Mouse (Mus musculus) Patski (cell line): ENCODE results near the gene Atp1b2. TPM values are rescaled to one million over a fixed set of nuclear protein-coding genes. Genes with fewer than 3 reads are reported as not detected.
"Not testable (repeated sequence)": the region's sequence is repeated elsewhere in the genome, so short reads cannot be mapped to it uniquely, and the experiment has no call there.

Experiments
- ATAC-seq: fragments of 100-300 bp; one replicate; pipeline ENCODE4 v1.8.0; 2021
- CTCF ChIA-PET: fragments of 350-600 bp; sonication (Branson Sonifier 250); formaldehyde crosslinking; loops from one replicate; lab custom pipeline; 2022; ENCODE audit warnings: inconsistent platforms; lab: Charles Lee
- POLR2A ChIA-PET: fragments of 350-600 bp; sonication (Branson Sonifier 250); formaldehyde crosslinking; loops from one replicate; lab custom pipeline; 2022; ENCODE audit warnings: antibody characterized with exemption, inconsistent platforms; lab: Charles Lee
- DNase-seq: peaks from one replicate; pipeline ENCODE4 v3.0.0-alpha.2; 2011; ENCODE audit warnings: low read depth, low spot score
- H3K27me3 ChIP-seq: fragments of 371-371 bp; one replicate; pipeline ENCODE4 v1.5.1; 2021
- CTCF ChIP-seq: fragments of 100-300 bp; IDR thresholded peaks from one replicate; pipeline ENCODE4 v1.5.1; 2021
- in situ Hi-C: fragments of 300-500 bp; cut with MboI; formaldehyde crosslinking; loops from 3 replicates; pipeline ENCODE4 v1.11.1; 2018; ENCODE audit warnings: low pct_unique_long_range_greater_than_20kb, mixed read lengths
- polyA plus RNA-seq: library from polyadenylated mRNA; unstranded; gene quantifications from one replicate; pipeline ENCODE4 v1.2.3, GENCODE M21; 2021

Atp1b2 gene
- polyA plus RNA-seq, result 0.80 TPM

DNA sequence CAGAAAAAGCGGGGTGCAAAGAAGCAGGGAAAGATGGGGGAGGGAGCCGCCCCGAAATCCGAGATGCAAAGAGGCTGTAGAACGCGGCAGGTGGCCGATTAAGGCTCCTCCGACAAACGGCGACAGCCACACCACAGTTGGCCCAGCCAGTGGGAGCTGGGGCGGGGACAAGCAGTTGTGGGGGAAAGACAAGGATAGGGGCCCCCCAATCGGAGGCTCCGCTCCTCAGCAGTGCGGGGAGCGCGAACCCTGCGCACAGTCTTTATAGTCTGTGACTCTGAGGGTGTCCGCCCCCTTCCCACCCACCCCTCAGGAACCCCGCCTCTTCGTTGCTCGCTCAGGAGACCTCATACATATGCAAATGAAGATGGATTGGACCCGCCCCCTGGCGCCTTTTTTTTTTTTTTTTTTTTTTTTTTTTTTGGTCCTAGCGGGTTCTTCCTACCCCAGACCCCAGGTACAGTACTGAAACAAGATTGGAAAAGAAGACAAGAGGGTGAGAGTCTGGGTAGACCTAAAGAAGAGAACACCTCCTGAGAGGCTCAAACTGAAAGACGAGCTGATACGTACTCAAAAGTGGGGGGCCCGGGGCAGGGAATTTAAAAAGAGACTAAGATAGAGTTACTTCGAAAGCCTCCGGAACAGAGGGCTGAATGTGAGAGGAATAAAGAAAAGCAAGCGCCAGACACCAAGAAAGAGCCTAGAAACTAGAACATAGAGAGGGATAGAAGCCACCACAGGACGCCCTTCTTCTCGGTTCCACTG lies at the start of gene Atp1b2:
Gene Atp1b2, minus strand, starts transcription at position 217 of the 765 bp plus-strand sequence.
- ChIA-PET POLR2A (interaction anchor here (0.6 kb wide), 1 partner anchor 129 kb away, joined by 4 read pairs; no protein-coding TSS in a partner anchor), CTCF (no interaction called here)
- H3K27me3 ChIP-seq, result peaks cover 34% of the 10 kb centered on the region
- in situ Hi-C loops, result no loop called here
- DNase-seq (no peak), ATAC-seq (no peak)
- TF ChIP-seq CTCF, result no peak

DNA sequence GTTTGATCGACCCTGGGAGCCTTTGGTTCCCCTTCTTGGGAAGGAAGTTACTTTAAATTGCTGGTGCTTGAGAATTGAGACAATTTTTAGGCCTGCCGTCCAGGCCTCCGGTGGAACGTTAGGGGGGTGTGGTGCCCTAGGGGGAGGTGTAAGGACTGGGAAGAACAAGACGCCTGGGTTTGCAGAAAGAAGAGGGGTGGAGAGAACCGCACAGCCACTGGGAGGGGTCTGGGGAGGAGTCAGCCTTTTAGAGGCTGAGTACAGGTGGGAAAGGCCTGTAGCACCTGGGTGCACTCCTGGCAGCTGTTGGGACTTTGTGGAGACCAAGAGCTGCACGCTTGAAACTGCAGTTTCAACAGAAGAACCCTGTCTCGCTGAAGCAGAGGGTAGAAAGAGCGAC lies 49.0 kb upstream of the Atp1b2 start:
- DNase-seq (no peak), ATAC-seq (no peak)
- no peaks in the 10 kb centered on the region for H3K27me3 ChIP-seq
- ChIA-PET POLR2A (interaction anchor here (1.4 kb wide), 1 partner anchor 14 kb away, joined by 4 read pairs; no protein-coding TSS in a partner anchor), CTCF (interaction anchor here (3.1 kb wide), 1 partner anchor 21 kb away, joined by 20 read pairs; the partner anchor contains the start of gene Fxr2)
- no peak for TF ChIP-seq CTCF
- in situ Hi-C loops, result loop anchor here (5.0 kb wide), 1 partner anchor 87 kb away; no protein-coding TSS in a partner anchor

DNA sequence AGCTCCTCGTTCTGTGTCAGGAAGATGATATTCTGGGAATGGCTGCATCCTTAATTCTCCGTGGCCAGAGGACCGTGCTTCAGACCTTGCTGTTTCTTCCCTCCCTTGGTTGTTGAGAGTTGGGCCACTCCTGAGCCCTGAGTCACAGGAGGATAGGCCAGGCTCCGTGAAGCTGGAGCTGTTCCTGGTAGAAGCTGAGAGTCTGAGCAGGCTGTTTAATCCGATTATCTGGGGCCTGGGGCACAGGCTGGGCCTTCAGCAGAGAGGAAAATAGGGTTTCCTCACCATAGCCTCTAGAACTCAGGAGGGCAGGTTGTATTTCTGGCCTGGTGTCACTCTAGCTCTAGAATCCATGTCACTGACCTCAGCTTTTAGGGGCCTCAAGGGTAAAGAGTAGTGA lies 47.7 kb upstream of the Atp1b2 start:
- no peaks in the 10 kb centered on the region for H3K27me3 ChIP-seq
- ChIA-PET CTCF (interaction anchor here (1.0 to 1.1 kb wide), 2 partner anchors 10 to 56 kb away, joined by 3 to 5 read pairs; no protein-coding TSS in a partner anchor), POLR2A (interaction anchor here (1.4 to 1.8 kb wide), 2 partner anchors 13 to 20 kb away, joined by 4 read pairs; no protein-coding TSS in a partner anchor)
- TF ChIP-seq CTCF, result no peak
- no peak for DNase-seq
- in situ Hi-C loops, result no loop called here
- no peak for ATAC-seq

DNA sequence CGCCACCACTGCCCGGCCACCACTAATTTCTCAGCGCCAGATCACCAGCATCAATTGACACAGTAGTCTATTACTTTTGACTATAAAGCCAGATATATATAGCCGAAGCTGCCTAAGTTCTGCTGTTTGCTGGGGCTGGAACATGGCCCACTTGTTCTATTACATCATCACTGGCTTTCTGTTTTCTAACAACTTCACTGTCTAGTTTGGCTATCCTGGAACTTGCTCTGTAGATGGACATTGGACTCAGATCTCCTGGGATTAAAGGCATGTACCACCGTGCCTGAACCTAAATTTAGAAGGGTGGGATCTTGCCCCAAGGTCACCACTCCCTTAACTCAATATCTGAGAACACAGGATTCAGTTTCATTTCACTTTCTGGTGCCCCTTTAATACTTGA lies 40.1 kb upstream of the Atp1b2 start:
- ChIA-PET CTCF (no interaction called here), POLR2A (no interaction called here)
- no peak for TF ChIP-seq CTCF
- in situ Hi-C loops, result no loop called here
- DNase-seq (no peak), ATAC-seq (no peak)
- no peaks in the 10 kb centered on the region for H3K27me3 ChIP-seq

DNA sequence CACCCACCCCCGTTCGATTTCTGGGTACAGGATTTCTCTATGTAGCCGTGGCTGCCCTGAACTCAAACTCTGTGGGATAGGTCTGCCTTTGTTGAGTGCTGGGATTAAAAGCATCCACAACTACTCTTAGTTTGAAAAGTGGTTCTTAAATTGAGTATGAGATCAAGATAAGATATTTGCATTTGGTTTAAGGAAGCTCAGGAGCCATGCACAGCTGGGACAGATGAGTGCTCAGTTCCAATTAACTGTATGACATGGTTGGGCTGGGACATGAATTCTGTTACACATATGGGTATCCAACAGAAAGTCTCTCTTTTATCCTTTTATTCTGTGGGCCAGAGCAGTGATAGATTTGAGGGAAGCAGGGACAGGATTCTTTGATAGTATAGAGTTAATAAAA lies 29.7 kb upstream of the Atp1b2 start:
- ATAC-seq (no peak), DNase-seq (no peak)
- in situ Hi-C loops, result no loop called here
- no peak for TF ChIP-seq CTCF
- ChIA-PET CTCF (interaction anchor here (3.8 kb wide), 1 partner anchor 21 kb away, joined by 20 read pairs; the partner anchor contains the start of gene Sox15), POLR2A (no interaction called here)
- H3K27me3 ChIP-seq, result no peaks in the 10 kb centered on the region

DNA sequence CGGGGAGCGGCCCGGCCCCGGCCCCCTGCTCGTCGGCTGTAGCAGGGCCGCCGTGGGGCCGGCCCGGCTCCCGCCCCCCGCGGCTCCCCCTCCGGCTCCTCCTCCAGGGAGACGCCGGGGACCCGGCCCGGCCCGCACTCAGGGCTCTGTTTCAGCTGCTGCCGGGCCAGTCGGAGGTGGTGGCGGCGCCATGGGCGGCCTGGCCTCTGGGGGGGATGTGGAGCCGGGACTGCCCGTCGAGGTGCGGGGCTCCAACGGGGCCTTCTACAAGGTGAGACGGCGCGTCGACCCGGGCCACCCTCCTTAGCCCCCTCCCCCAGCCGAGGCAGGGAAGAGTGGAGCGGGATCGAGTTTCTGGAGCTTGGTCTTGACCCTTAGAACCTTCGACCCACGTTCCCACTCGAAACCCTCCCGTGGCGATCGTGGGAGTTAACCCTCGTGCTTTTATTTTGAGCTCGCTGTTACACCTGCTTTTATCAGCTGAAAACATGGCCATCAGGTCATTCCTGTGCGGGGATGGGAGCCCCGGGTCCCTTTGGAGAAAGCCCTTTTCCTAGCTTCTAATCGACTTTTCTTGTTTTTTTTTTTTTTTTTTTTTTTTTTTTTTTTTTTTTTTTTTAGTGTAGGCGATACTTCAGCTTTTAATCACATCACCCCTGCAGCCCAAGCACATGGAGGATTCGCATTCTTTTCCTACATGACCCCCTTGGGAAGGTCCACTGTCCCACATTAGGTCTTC lies 27.6 kb upstream of the Atp1b2 start:
- ChIA-PET CTCF (interaction anchor here (1.1 to 3.8 kb wide), 3 partner anchors 9 to 27 kb away, joined by 3 to 20 read pairs (median 3); partner anchors contain the start of gene Sox15), POLR2A (interaction anchor here (1.0 kb wide), 1 partner anchor 20 kb away, joined by 4 read pairs; no protein-coding TSS in a partner anchor)
- TF ChIP-seq CTCF, result no peak
- no peak for DNase-seq
- in situ Hi-C loops, result no loop called here
- H3K27me3 ChIP-seq, result no peaks in the 10 kb centered on the region
- peak; percentile 34 for ATAC-seq

DNA sequence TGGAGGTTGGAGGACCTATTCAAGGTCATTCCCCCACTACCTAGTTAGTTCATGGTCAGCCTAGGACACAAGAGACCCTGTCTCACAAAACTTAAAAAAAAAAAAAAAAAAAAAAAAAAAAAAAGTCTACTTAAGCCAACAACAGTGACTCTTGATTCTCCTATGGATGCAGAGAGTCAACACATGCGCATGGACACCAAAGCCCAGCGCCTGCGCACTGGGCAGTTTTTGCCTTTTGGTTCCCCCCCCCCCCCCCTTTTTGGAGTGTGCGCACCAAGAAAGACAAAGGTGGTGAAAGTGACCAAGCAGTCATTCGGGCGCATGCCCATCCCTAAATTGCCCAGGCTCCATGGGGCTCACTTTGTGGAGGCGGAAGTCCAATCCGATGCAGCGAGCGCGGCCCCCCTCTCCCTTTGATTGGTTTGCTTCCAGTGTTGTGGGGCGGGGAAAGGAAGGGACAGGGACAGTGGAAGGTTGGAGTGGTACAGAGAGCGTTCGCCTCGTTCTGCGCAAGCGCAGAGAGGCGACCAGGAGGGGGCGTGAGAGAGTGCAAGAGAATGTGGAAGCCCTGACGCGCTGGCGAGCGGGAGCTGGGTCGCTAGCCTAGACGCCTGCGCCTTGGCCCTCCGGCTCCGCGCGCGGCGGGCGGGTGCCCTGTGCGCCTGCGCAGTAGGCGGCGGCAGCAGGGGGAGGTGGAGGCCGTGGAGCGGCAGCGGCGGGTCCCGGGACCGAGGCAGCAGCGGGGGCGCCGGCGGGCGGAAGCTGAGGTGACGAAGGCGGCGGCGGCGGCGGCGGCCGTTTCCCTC lies 26.7 kb upstream of the Atp1b2 start, which contains the start of gene Fxr2:
Gene Fxr2, plus strand, starts transcription at position 707 of the 806 bp plus-strand sequence.
- ATAC-seq (peak; percentile 98), DNase-seq (peak; percentile 96)
- POLR2A ChIA-PET, result interaction anchor here (0.7 kb wide), 1 partner anchor 224 kb away, joined by 3 read pairs; no protein-coding TSS in a partner anchor
- H3K27me3 ChIP-seq, result no peaks in the 10 kb centered on the region
- CTCF ChIA-PET, result interaction anchor here (1.1 to 3.8 kb wide), 3 partner anchors 9 to 28 kb away, joined by 3 to 20 read pairs (median 3); partner anchors contain the start of gene Sox15
- in situ Hi-C loops, result no loop called here
- TF ChIP-seq CTCF, result peak; percentile 98

DNA sequence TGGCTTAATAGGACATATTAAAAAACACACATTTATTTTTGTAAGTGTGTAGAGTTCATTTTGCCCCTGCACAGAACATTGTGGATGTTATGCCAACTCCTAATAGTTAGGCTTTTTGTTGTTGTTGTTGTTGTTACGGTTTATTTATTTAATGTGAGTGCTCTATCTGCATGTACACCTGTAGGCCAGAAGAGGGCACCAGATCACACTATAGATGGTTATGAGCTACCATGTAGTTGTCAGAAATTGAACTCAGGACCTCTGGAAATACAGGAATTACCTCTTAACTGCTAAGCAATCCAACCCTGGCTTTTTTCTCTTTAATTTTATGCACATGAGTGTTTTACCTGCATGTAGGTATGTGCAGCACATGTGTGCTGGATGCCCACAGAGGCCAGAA lies 24.1 kb upstream of the Atp1b2 start:
- in situ Hi-C loops, result no loop called here
- ChIA-PET CTCF (interaction anchor here (0.8 to 1.0 kb wide), 2 partner anchors 10 to 22 kb away, joined by 3 to 4 read pairs; no protein-coding TSS in a partner anchor), POLR2A (no interaction called here)
- DNase-seq, result no peak
- H3K27me3 ChIP-seq, result no peaks in the 10 kb centered on the region
- ATAC-seq, result no peak
- peak; percentile 59 for TF ChIP-seq CTCF

DNA sequence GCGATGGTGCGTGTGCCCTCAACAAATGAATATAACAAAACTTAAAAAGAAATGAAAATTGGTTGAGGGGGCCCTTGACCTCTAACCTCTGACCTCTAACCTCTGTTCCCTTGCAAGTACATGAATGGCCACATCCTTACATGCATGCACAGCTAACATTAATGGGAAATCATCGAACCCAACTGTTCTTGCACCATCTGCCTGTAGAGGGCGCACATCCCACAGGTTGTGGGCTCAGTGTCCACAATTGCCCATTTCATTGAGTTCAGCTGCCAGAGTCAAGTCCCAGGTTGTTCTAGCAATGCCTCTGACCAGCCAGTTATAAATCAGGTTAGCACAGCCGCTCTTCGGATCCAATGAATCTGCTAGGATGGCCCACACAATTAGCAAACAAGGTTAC lies 22.5 kb upstream of the Atp1b2 start:
- ChIA-PET POLR2A (interaction anchor here (0.6 kb wide), 1 partner anchor 28 kb away, joined by 3 read pairs; no protein-coding TSS in a partner anchor), CTCF (interaction anchor here (0.6 to 1.3 kb wide), 3 partner anchors 13 to 97 kb away, joined by 3 to 4 read pairs (median 4); no protein-coding TSS in a partner anchor)
- ATAC-seq (no peak), DNase-seq (no peak)
- H3K27me3 ChIP-seq, result no peaks in the 10 kb centered on the region
- in situ Hi-C loops, result no loop called here
- peak; percentile 70 for TF ChIP-seq CTCF

DNA sequence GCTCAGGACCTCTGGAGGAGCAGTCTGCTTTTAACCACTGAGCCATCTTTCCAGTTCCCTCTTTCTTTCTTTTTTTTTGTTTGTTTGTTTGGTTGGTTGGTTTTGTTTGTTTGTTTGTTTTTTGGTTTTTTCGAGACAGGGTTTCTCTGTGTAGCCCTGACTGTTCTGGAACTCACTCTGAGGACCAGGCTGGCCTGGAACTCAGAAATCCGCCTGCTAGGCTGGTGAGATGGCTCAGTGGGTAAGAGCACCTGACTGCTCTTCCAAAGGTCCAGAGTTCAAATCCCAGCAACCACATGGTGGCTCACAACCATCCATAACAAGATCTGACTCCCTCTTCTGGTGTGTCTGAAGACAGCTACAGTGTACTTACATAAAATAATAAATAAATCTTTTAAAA lies 18.6 kb upstream of the Atp1b2 start:
- POLR2A ChIA-PET, result interaction anchor here (0.6 kb wide), 1 partner anchor 34 kb away, joined by 4 read pairs; no protein-coding TSS in a partner anchor
- CTCF ChIA-PET, result interaction anchor here (0.8 kb wide), 1 partner anchor 102 kb away, joined by 3 read pairs; no protein-coding TSS in a partner anchor
- ATAC-seq, result not testable (repeated sequence)

More for the DNA sequence above, 18.6 kb upstream of the Atp1b2 start:
- H3K27me3 ChIP-seq, DNase-seq: not testable (repeated sequence)
- in situ Hi-C loops, result loop anchor here (5.0 kb wide), 1 partner anchor 42 kb away; the partner anchor contains the start of genes Trp53 and Wrap53
